Mouse (Mus musculus): Measurements from ENCODE around the gene Rbfox3. TPM values are rescaled to one million over a fixed set of nuclear protein-coding genes. Genes with fewer than 3 reads are reported as not detected.
A peak's percentile ranks its signal among the peaks of the same experiment; 100 is the strongest.

Gene Rbfox3
- polyA plus RNA-seq, 1 experiment from 2014 or later = 31.7 TPM

DNA sequence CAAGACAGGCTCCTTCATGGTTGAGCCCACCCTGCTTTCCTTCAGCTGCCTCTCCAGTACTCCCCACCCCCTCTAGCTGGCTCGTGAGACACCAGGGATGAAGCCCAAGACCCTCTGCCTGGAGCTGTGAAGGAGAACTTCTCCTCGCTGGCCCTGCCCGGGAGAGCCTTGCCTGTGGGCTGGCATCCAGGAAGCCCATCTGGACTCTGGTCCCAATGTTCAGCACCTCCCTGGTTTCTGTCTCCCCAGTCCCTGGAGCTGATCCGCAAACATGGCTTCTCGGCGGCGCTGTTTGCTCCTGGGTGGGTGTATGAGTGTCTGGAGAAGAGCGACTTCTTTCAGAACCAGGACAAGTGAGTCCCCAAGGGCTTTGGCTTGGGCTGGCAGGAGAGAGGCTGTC lies 427.2 kb downstream of the Rbfox3 start:
- Histone ChIP-seq H3K9me3 (ENCODE audit: control insufficient read depth, low read length) (no peaks in the 10 kb centered on the region), H3K27ac (replicated peaks; ENCODE audit: low read depth, low read length) (no peak overlapping the region), H3K27me3 (ENCODE audit: control insufficient read depth, insufficient read depth, low read length) (no peaks in the 10 kb centered on the region), H3K36me3 (ENCODE audit: control insufficient read depth, insufficient read depth, low read length) (peaks cover 12% of the 10 kb centered on the region; the same call in 1 of the 2 replicates), H3K4me2 (ENCODE audit: low read length) (no peak overlapping the region), H3K4me3 (replicated peaks; ENCODE audit: low read depth, low read length) (no peak overlapping the region), H3K9ac (replicated peaks; ENCODE audit: low read length) (no peak overlapping the region; the same call in 1 of the 2 replicates), H3K4me1 (ENCODE audit: control insufficient read depth, insufficient read depth, low read length) (peaks cover 8% of the 10 kb centered on the region)
- 90% methylated on average over 8 of the region's 8 CpGs for WGBS
- no peak for ATAC-seq (ENCODE audit: low FRiP score, low TSS enrichment)
- DNase-seq = no peak

DNA sequence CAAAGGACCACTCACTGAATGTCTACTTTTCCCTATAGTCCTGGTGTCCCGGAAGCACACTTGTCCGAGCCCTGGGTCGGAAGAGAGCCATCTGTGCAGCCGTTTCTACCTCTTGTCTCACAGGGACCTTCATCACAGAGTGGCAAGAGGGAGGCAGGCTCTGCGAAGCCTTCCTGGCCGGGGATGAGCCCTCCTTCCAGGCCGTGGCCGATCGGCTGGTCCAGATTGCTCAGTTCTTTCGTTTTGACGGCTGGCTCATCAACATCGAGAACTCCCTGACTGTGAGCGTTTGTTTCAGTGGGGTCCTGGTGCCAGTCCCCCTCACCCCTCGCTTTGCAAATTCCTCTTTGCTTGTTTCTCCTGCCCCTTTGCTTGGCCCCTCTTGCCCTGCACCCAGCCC lies 429.6 kb downstream of the Rbfox3 start:
- no peak overlapping the region for H3K27ac ChIP-seq (replicated peaks; ENCODE audit: low read depth, low read length)
- 0 out of 2 replicates have a peak, but pooled peaks cover 2% of the 10 kb centered on the region for H3K4me1 ChIP-seq (ENCODE audit: control insufficient read depth, insufficient read depth, low read length)
- no peaks in the 10 kb centered on the region for H3K27me3 ChIP-seq (ENCODE audit: control insufficient read depth, insufficient read depth, low read length)
- no peak for ATAC-seq (ENCODE audit: low FRiP score, low TSS enrichment)
- H3K9me3 ChIP-seq (ENCODE audit: control insufficient read depth, low read length) = no peaks in the 10 kb centered on the region
- 81% methylated on average over 14 of the region's 14 CpGs for WGBS
- DNase-seq = no peak
- no peak overlapping the region for H3K4me2 ChIP-seq (ENCODE audit: low read length)
- no peak overlapping the region for H3K4me3 ChIP-seq (replicated peaks; ENCODE audit: low read depth, low read length)
- H3K36me3 ChIP-seq (ENCODE audit: control insufficient read depth, insufficient read depth, low read length) = peaks cover 14% of the 10 kb centered on the region; the same call in 1 of the 2 replicates
- no peak overlapping the region for H3K9ac ChIP-seq (replicated peaks; ENCODE audit: low read length)

DNA sequence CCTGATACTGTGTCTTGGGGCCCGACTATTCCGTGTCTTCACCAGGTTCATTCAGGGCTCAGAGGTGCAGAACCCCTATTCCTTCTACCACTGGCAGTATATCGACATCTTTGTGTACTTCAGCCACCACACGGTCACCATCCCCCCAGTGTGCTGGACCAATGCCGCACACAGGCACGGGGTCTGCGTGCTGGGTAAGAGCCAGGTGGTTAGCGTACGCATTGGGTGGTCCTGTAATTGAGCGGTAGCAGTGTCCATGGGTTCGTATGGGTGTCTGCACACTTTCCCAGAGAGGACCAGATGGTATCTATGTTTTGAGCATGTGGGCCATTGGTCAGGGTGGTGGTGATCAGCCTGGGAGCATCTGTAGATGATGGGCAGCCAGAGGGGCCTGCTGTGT lies 430.2 kb downstream of the Rbfox3 start:
- ATAC-seq (ENCODE audit: low FRiP score, low TSS enrichment) (no peak), DNase-seq (no peak)
- no peak overlapping the region for H3K9ac ChIP-seq (replicated peaks; ENCODE audit: low read length)
- no peaks in the 10 kb centered on the region for H3K27me3 ChIP-seq (ENCODE audit: control insufficient read depth, insufficient read depth, low read length)
- H3K4me1 ChIP-seq (ENCODE audit: control insufficient read depth, insufficient read depth, low read length) = 0 out of 2 replicates have a peak, but pooled peaks cover 2% of the 10 kb centered on the region
- H3K36me3 ChIP-seq (ENCODE audit: control insufficient read depth, insufficient read depth, low read length) = peaks cover 14% of the 10 kb centered on the region; the same call in 1 of the 2 replicates
- WGBS = 96% methylated on average over 11 of the region's 11 CpGs
- no peak overlapping the region for H3K27ac ChIP-seq (replicated peaks; ENCODE audit: low read depth, low read length)
- H3K4me2 ChIP-seq (ENCODE audit: low read length) = no peak overlapping the region
- no peaks in the 10 kb centered on the region for H3K9me3 ChIP-seq (ENCODE audit: control insufficient read depth, low read length)
- no peak overlapping the region for H3K4me3 ChIP-seq (replicated peaks; ENCODE audit: low read depth, low read length)

DNA sequence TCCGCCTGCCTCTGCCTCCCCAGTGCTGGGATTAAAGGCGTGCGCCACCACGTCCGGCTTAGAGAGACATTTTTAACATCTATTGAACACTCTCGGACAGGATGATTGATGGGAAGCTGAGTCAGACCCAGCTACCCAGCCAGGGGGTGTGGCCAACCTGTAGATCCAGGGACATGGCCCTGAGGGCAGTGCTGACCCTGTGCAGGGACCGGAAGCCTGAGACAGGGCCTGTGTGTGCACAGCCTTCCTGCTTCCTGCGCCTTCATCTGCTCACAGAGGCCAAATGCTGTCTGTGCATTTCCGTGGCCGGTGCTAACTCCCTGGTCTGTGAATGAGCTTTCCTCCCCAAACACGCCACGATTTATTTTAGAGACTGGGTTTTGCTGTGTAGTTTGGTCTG lies 431.6 kb downstream of the Rbfox3 start:
- ATAC-seq (ENCODE audit: low FRiP score, low TSS enrichment) (no peak), DNase-seq (no peak)
- H3K9ac ChIP-seq (replicated peaks; ENCODE audit: low read length) = no peak overlapping the region

DNA sequence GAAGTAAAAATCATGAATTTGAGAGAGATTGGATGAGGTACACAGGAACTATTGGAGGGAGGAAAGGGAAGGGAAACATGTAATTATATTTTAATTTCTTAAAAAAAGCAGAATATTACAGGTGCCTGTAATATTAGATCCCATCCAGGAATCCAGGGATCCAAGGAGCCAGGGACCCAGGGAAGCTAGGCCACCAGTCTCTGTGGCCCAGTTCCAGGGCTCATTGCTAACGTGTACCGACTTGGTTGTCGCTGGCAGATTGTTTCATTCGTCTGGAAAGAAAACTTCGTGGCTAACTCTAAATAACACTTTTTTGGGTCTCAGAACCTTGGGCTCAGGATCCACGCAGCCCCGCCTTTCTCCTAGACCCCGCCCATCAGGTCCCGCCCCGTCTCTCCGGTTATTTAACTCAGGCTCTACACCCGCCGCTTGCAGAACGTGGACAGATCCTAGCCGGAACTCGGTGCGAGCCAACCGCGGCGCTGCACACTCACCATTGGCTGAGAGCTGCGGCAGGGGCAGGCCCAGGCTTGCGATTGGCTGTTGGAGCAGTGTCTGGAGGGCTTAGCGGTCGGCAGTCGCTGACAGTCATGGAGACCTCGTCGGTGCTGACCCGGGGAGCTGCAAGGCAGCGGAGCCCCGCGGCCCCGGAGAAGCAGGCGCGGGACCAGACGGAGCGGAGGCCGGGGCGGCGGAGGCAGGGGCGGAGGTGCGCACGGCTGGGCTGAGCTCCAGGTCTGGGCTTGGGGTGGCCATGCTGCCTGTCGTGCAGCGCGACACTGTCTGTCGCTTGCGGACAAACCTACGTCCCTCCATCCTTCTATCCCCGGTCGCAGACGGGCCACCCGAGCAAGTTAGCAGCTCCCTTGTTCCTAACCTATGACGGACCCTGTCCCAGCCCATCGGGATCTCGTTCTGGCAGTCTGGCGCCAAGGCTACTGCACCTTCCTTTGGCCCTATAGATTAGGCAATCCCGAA lies 434.7 kb downstream of the Rbfox3 start, which contains the start of gene Engase:
Gene Engase, plus strand, starts transcription at position 434 of the 978 bp plus-strand sequence.
- Histone ChIP-seq H3K9ac (replicated peaks; ENCODE audit: low read length) (peak within 1 kb of the TSS; percentile 74), H3K27me3 (ENCODE audit: control insufficient read depth, insufficient read depth, low read length) (no peaks in the 10 kb centered on the region), H3K4me3 (replicated peaks; ENCODE audit: low read depth, low read length) (peak within 1 kb of the TSS; percentile 69), H3K9me3 (ENCODE audit: control insufficient read depth, low read length) (no peaks in the 10 kb centered on the region), H3K27ac (replicated peaks; ENCODE audit: low read depth, low read length) (no peak within 1 kb of the TSS), H3K4me1 (ENCODE audit: control insufficient read depth, insufficient read depth, low read length) (0 out of 2 replicates have a peak, but pooled peaks cover 2% of the 10 kb centered on the region), H3K36me3 (ENCODE audit: control insufficient read depth, insufficient read depth, low read length) (0 out of 2 replicates have a peak, but pooled peaks cover 3% of the 10 kb centered on the region), H3K4me2 (ENCODE audit: low read length) (peak within 1 kb of the TSS; percentile 87)
- ATAC-seq (ENCODE audit: low FRiP score, low TSS enrichment) (peak; percentile 98), DNase-seq (peak; percentile 95)
- under 1% methylated on average over 57 of the region's 57 CpGs for WGBS

More for the DNA sequence above, 431.6 kb downstream of the Rbfox3 start:
- no peak overlapping the region for H3K4me3 ChIP-seq (replicated peaks; ENCODE audit: low read depth, low read length)
- no peak overlapping the region for H3K27ac ChIP-seq (replicated peaks; ENCODE audit: low read depth, low read length)
- 91% methylated on average over 12 of the region's 12 CpGs for WGBS
- H3K4me2 ChIP-seq (ENCODE audit: low read length) = no peak overlapping the region
- 0 out of 2 replicates have a peak, but pooled peaks cover 11% of the 10 kb centered on the region for H3K36me3 ChIP-seq (ENCODE audit: control insufficient read depth, insufficient read depth, low read length)
- no peaks in the 10 kb centered on the region for H3K9me3 ChIP-seq (ENCODE audit: control insufficient read depth, low read length)
- H3K27me3 ChIP-seq (ENCODE audit: control insufficient read depth, insufficient read depth, low read length) = no peaks in the 10 kb centered on the region
- H3K4me1 ChIP-seq (ENCODE audit: control insufficient read depth, insufficient read depth, low read length) = 0 out of 2 replicates have a peak, but pooled peaks cover 2% of the 10 kb centered on the region

DNA sequence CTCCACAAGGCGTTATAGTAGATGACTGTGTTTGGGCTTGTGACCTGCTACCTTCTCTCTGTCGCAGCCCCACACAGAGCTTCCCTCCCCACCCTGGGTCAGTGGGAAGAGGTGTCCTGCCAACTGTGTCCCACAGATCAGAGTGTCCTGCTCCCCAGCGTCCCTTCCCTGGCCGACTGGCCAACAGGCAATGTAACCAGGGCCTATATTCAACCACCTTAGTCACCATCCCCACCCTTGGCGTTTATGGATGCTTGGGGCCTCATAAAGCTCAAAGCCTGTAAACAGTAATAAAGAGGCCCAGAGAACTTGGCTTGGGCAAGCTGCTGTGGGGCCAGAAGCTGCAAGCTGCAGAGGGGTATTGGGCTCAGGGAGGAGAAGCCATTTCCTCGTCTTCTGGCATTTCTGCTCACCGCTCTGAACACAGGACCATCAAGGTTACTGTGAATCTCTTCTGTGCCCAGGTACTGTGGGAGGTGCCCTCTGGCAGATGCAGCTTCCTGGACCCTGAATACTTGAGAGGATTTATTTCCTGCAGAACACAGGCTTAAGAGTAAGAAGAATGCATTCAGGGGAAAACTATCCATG lies 435.8 kb downstream of the Rbfox3 start:
- no peak overlapping the region for H3K9ac ChIP-seq (replicated peaks; ENCODE audit: low read length)
- no peaks in the 10 kb centered on the region for H3K9me3 ChIP-seq (ENCODE audit: control insufficient read depth, low read length)
- H3K4me2 ChIP-seq (ENCODE audit: low read length) = no peak overlapping the region
- ATAC-seq (ENCODE audit: low FRiP score, low TSS enrichment) (no peak), DNase-seq (no peak)
- 0 out of 2 replicates have a peak, but pooled peaks cover 2% of the 10 kb centered on the region for H3K4me1 ChIP-seq (ENCODE audit: control insufficient read depth, insufficient read depth, low read length)
- 94% methylated on average over 7 of the region's 7 CpGs for WGBS
- H3K27ac ChIP-seq (replicated peaks; ENCODE audit: low read depth, low read length) = no peak overlapping the region
- H3K27me3 ChIP-seq (ENCODE audit: control insufficient read depth, insufficient read depth, low read length) = no peaks in the 10 kb centered on the region
- H3K4me3 ChIP-seq (replicated peaks; ENCODE audit: low read depth, low read length) = no peak overlapping the region
- 0 out of 2 replicates have a peak, but pooled peaks cover 3% of the 10 kb centered on the region for H3K36me3 ChIP-seq (ENCODE audit: control insufficient read depth, insufficient read depth, low read length)

DNA sequence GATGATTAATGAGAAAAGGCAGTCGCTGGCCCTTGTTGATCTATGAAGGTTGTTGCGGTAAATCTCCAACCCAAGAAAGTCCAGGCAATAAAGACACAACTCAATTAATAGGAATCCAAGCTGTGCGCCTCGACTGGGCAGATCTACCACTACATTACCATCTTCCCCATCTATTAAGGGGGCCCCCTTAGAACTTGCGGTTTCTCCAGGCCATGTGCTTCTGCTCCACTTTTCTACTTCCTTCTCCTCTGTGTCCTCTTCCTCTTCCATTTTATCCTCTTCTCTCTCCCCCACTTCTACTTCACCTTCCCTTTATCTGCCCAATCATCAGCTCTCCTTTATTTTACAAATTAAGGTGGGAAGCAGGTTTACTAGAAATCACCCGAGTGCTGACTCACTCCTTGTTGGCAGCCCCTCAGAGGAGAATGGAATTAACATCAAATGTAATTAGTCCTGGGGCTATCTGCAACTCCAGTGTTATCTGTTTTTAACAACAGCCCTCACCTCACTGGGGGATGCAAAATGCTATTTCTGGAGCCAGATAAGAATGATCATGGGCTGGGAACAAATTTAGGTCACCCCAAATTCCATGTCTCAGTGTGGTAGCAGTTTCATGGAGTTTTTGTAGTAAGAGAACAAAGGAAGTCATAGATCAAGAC lies 437.4 kb downstream of the Rbfox3 start:
- Histone ChIP-seq H3K9me3 (ENCODE audit: control insufficient read depth, low read length) (no peaks in the 10 kb centered on the region), H3K27ac (replicated peaks; ENCODE audit: low read depth, low read length) (no peak overlapping the region), H3K4me2 (ENCODE audit: low read length) (no peak overlapping the region), H3K4me1 (ENCODE audit: control insufficient read depth, insufficient read depth, low read length) (0 out of 2 replicates have a peak, but pooled peaks cover 6% of the 10 kb centered on the region), H3K36me3 (ENCODE audit: control insufficient read depth, insufficient read depth, low read length) (no peaks in the 10 kb centered on the region), H3K27me3 (ENCODE audit: control insufficient read depth, insufficient read depth, low read length) (no peaks in the 10 kb centered on the region), H3K4me3 (replicated peaks; ENCODE audit: low read depth, low read length) (no peak overlapping the region), H3K9ac (replicated peaks; ENCODE audit: low read length) (no peak overlapping the region)
- 89% methylated on average over 6 of the region's 6 CpGs for WGBS
- DNase-seq (no peak), ATAC-seq (ENCODE audit: low FRiP score, low TSS enrichment) (no peak)

DNA sequence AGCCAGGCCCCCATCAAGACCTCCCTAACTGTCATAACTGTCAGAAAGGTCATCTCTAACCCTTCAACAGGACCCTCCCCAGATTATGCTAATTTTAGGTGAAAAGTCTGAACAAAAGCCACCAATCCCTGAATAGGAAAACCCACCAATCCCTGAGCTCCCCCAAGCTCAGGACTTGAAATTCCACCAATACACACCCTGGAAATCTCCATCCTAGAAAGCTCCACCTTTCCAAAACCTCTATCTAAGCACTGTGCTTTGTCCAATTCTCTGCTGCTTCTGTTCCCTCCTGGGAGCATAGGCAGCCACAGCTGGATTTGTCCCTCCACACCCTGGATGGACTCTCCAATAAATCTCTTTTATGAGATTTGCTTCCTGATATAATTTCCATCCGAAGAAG lies 438.2 kb downstream of the Rbfox3 start:
- no peaks in the 10 kb centered on the region for H3K9me3 ChIP-seq (ENCODE audit: control insufficient read depth, low read length)
- no peak overlapping the region for H3K9ac ChIP-seq (replicated peaks; ENCODE audit: low read length)
- WGBS = 96% methylated on average over 1 of the region's 1 CpGs
- DNase-seq = no peak
- ATAC-seq (ENCODE audit: low FRiP score, low TSS enrichment) = no peak
- H3K27me3 ChIP-seq (ENCODE audit: control insufficient read depth, insufficient read depth, low read length) = no peaks in the 10 kb centered on the region
- H3K4me3 ChIP-seq (replicated peaks; ENCODE audit: low read depth, low read length) = no peak overlapping the region
- 0 out of 2 replicates have a peak, but pooled peaks cover 6% of the 10 kb centered on the region for H3K4me1 ChIP-seq (ENCODE audit: control insufficient read depth, insufficient read depth, low read length)
- no peaks in the 10 kb centered on the region for H3K36me3 ChIP-seq (ENCODE audit: control insufficient read depth, insufficient read depth, low read length)
- no peak overlapping the region for H3K27ac ChIP-seq (replicated peaks; ENCODE audit: low read depth, low read length)
- no peak overlapping the region for H3K4me2 ChIP-seq (ENCODE audit: low read length)
